Mouse (Mus musculus): ENCODE results near the gene Ypel4.

Gene Ypel4

DNA sequence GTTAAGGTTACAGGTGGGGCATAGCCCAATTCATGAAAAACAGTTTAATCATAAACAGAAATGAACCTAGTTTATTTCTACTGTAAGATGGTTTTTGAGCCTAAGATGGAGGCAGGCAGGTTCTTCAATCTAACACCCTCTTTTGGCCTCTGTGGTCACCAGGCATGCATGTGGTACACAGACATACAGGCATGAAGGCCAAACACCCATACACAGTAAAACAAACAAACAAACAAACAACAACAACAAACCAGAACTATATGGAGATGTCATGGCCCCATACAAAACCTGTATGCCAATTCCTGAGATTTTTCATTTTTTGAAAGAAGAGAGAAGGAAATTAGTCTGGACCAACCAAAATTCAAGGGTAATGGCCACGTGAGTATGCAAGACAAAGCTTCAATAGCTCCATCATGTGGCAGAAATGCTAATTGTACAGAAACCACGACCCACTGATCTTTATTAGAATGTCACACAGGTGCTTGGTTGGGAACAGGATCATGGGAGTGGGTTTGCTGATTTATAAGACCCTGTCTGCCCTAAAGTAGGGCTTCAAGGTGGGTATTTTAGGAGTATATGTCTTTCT, 24.8 kb downstream of the Ypel4 start:
- in situ Hi-C loops (cut with MboI, MseI) = no loop called here

- in situ Hi-C loops (cut with MboI, MseI) = no loop called here
These were observed 26.9 kb downstream of the Ypel4 start for GRCm38 (mm10) chr2:84760777-84761176.

- in situ Hi-C loops (cut with MboI, MseI) = no loop called here
These were observed 27.5 kb downstream of the Ypel4 start for GRCm38 (mm10) chr2:84761309-84761708.

DNA sequence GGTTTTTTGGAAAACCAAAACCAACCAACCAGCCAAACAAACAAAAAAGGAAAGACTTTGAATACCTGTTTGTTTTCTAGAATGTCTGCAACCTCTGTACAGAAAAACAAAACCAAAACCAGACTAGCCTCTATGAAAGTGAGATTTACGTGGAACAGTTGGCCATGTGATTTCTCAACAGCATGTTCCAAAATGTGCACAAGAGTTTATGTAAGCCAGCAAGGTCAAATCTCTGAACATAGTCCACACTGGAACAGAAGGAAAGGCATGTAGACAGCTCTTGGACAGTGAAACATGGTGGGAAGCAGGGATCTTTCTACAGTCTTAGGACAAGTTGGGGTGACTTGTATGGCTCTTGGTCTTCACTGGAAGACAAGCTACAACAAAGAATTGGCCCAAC, 28.0 kb downstream of the Ypel4 start:
- in situ Hi-C loops (cut with MboI, MseI) = no loop called here

GRCm38 (mm10) chr2:84762295-84762694, 28.4 kb downstream of the Ypel4 start:
- in situ Hi-C loops (cut with MboI, MseI) = no loop called here

GRCm38 (mm10) chr2:84762818-84763217, 29.0 kb downstream of the Ypel4 start:
- in situ Hi-C loops (cut with MboI, MseI) = no loop called here

DNA sequence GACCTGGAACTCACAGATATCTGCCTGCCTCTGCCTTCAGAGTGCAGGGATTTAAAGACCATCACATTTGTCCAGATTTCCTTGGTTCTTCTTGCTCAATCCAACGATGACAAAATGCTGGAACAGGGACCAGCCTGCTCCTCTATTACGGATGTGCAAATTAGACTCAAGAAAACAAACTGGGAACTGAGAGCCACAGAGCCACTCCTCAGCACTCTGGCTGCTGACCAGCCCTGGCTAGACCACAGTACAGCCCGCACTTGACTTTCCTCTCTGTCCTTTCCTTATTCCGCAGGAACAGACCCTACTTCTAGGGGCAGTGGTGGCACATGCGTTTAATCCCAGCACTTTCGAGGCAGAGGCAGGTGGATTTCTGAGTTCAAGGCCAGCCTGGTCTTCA, 36.6 kb downstream of the Ypel4 start:
- in situ Hi-C loops (cut with MboI, MseI) = loop anchor here in 1 of 2 experiments (10.0 kb wide), 1 partner anchor 1326 kb away; no protein-coding TSS in a partner anchor

GRCm38 (mm10) chr2:84772454-84772853, 38.6 kb downstream of the Ypel4 start:
- in situ Hi-C loops (cut with MboI, MseI) = loop anchor here in 1 of 2 experiments (10.0 kb wide), 1 partner anchor 1328 kb away; no protein-coding TSS in a partner anchor

GRCm38 (mm10) chr2:84773195-84773594, 39.3 kb downstream of the Ypel4 start:
- in situ Hi-C loops (cut with MboI, MseI) = loop anchor here in 1 of 2 experiments (10.0 kb wide), 1 partner anchor 1328 kb away; no protein-coding TSS in a partner anchor

DNA sequence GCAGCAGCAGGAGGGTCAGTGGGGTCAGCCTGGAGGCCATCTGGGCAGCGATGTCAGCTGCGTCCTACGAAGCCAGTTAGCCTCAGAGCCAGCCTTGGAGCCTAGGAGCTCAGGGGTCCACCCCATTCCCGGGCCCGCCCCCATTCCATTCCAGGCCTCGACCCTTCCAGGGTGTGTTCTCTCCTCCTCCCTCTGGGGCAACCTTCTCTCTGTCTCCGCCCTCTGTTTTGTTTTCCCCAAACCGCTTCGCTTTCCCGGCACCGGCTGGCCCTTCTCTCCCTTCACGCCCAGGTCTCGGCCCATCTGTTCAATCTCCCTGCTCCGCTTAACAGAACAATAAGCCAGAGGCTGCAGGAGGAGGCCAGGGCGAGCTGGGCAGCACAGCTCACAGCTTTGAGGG, 40.9 kb downstream of the Ypel4 start:
- in situ Hi-C loops (cut with MboI, MseI) = loop anchor here in 1 of 2 experiments (10.0 kb wide), 1 partner anchor 1330 kb away; no protein-coding TSS in a partner anchor

- in situ Hi-C loops (cut with MboI, MseI) = loop anchor here in 1 of 2 experiments (10.0 kb wide), 1 partner anchor 1330 kb away; no protein-coding TSS in a partner anchor
These were observed 41.4 kb downstream of the Ypel4 start, which contains the start of gene Serping1 for GRCm38 (mm10) chr2:84775241-84775640. TSS of gene Serping1 (minus strand) at chr2:84775444.

GRCm38 (mm10) chr2:84775665-84776064, 41.8 kb downstream of the Ypel4 start:
- in situ Hi-C loops (cut with MboI, MseI) = loop anchor here in 1 of 2 experiments (10.0 kb wide), 1 partner anchor 1331 kb away; no protein-coding TSS in a partner anchor

DNA sequence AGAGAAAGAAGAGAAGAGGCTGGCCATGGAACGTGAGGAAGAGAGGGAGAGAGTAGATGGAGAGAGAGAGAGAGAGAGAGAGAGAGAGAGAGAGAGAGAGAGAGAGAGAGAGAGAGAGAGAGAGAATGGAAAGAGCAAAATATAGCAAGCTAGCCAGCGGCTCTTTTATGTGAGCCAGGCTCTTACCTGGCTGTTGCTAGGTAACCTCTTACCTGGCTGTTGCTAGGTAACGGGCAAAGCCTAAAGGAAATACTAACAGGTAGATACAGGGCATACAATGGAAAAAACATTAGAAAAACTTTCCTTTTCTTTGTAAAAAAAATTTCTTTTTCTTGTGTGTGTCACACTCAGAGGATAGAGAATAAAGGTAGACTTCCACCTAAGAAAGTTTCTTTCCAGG, 43.8 kb downstream of the Ypel4 start:
- in situ Hi-C loops (cut with MboI, MseI) = loop anchor here in 1 of 2 experiments (10.0 kb wide), 1 partner anchor 1333 kb away; no protein-coding TSS in a partner anchor

DNA sequence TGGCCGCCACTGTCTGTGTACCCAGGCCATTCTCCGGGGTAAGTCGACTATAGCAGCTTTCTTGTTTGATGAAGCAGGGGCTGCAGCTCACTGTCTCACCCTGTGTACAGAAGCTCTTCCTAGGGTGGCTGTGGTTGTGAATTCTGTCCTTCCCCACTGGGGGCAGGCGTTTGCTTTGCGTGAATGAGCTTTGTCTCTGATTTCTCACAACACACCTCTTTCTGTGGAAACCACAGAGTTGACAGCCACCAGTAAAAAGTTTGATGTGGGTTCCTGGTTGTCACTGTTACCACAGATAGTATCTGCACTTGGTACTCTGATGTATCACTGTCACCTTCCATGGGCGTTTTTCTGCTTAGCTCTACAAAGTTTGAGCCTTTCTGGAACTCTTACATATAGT, 45.4 kb downstream of the Ypel4 start:
- in situ Hi-C loops (cut with MboI, MseI) = loop anchor here in 1 of 2 experiments (10.0 kb wide), 1 partner anchor 1334 kb away; no protein-coding TSS in a partner anchor

DNA sequence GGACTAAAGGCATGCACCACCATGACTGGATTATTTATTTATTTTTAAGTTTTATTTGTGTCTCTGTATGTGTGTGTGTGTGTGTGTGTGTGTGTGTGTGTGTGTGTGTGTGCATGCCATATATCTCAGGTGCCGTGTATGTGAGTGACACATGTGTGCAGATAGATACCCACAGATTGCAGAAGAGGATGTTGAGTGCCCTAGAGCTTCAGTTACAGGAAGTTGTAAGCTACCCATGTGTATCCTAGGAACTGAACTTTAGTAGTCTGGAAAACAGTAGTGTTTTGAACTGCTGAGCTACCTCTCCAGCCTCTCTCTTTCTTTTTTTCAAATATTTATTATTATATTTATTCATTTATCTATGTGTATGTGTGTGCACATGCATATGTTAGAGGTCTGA, 49.5 kb downstream of the Ypel4 start:
- in situ Hi-C loops (cut with MboI, MseI) = no loop called here

DNA sequence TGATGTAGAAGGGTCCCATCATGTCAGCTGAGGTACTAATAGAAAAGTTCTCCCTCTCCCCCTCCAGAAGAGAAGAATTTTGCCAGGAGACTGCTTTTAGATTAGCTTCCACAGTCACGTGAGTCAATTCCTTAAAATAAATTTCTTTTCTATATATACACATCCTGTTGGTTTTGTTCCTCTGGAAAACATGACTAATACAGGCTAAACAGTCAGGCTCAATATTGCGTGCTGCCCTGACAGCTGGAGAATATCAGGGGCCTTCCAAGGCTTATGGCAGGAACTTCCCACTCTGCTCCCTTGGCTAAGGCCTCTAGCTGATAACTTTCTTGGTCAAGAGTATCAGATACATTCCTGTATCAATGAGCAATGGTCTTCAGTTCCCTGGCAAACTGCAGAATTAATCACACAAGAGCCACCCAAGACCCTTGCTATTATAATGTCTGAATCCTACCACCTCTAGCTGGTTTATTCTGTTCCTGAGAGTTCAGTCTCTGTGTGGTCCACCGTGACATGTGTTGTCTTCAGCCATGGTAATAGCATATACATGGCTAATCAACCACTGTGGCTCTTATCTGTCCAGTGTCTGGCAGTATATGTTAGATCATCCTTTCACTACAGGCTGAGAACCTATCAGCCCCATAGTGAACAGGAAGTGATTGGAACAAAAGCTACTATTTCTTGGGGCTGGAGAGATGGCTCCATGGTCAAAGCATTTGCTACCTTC, 50.1 kb downstream of the Ypel4 start:
- in situ Hi-C loops (cut with MboI, MseI) = no loop called here

All from T-helper 17 cell (primary cell).